Mouse (Mus musculus) intestine, embryonic 15.5 days (tissue): Measurements from ENCODE around the gene Ect2. TPM values are rescaled to one million over a fixed set of nuclear protein-coding genes. Genes with fewer than 3 reads are reported as not detected.

Experiments used
- ATAC-seq: fragments of 200-750 bp; cut with Nextera tagmentation; 2 replicates; pipeline ENCODE4 v1.8.0; 2017; ENCODE audit warnings: moderate TSS enrichment, moderate library complexity
- H3K27ac ChIP-seq: fragments of 300-500 bp; sonication (generic); 2 replicates; pipeline ENCODE4 v1.5.1; 2015; ENCODE audit warnings: mild to moderate bottlenecking, inconsistent platforms
- H3K27me3 ChIP-seq: fragments of 300-500 bp; sonication (generic); replicated peaks from 2 replicates; pipeline ENCODE4 v1.6.1; 2015; ENCODE audit warnings: inconsistent platforms
- H3K36me3 ChIP-seq: fragments of 300-500 bp; sonication (generic); 2 replicates; pipeline ENCODE4 v1.6.1; 2015; ENCODE audit warnings: inconsistent platforms
- H3K4me1 ChIP-seq: fragments of 300-500 bp; sonication (generic); replicated peaks from 2 replicates; pipeline ENCODE4 v1.6.1; 2015; ENCODE audit warnings: inconsistent platforms
- H3K4me2 ChIP-seq: fragments of 300-500 bp; sonication (generic); replicated peaks from 2 replicates; pipeline ENCODE4 v1.6.1; 2015; ENCODE audit warnings: mild to moderate bottlenecking, inconsistent platforms
- H3K4me3 ChIP-seq: fragments of 300-500 bp; sonication (generic); replicated peaks from 2 replicates; pipeline ENCODE4 v1.5.1; 2015; ENCODE audit warnings: inconsistent platforms
- H3K9ac ChIP-seq: fragments of 300-500 bp; sonication (generic); 2 replicates; pipeline ENCODE4 v1.6.1; 2015; ENCODE audit warnings: inconsistent platforms
- H3K9me3 ChIP-seq: fragments of 300-500 bp; sonication (generic); 2 replicates; pipeline ENCODE4 v1.6.1; 2016; ENCODE audit warnings: inconsistent platforms
- WGBS: fragments of 180-500 bp; shearing (Covaris S2); methylation state at CpG from one replicate; pipeline ENCODE4 v1.1.7; 2015; 5-methylcytosine and 5-hydroxymethylcytosine counted together
- polyA plus RNA-seq: library from polyadenylated mRNA; unstranded; fragments of >200 nt; fragmentation: Nextera tagmentation; extraction: Ambion mirVana; gene quantifications from 2 replicates; pipeline ENCODE4 v1.2.1, GENCODE M21; 2015

Ect2 gene
- polyA plus RNA-seq, 1 experiment from 2014 or later: 52.5 TPM

DNA sequence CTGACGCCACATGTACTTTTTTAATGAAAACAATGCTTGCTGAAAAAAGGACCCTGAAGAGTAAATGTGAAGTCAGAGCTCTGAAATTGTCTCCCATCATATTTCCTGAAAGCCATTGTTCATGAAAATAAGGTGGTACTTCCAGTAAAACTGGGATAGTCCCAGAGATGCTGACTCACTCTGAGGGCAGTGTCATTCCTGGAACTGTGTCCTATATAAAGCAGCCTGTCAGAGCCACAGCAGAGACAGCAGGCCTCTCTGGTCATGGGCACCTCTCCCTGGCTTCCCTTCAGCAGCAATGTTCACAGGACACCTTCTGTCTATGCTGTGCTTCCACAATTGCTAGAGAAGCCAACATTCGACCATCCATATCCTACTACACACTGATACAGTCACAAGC is 98.9 kb downstream of the Ect2 start:
- 66% methylated on average over 2 of the region's 2 CpGs for WGBS
- H3K4me1 ChIP-seq: no peaks in the 10 kb centered on the region
- H3K27me3 ChIP-seq: no peaks in the 10 kb centered on the region
- no peak overlapping the region for H3K4me2 ChIP-seq
- H3K9ac ChIP-seq: no peak overlapping the region
- no peaks in the 10 kb centered on the region for H3K36me3 ChIP-seq
- no peak overlapping the region for H3K27ac ChIP-seq
- no peaks in the 10 kb centered on the region for H3K9me3 ChIP-seq
- no peak overlapping the region for H3K4me3 ChIP-seq
- no peak for ATAC-seq

Other genes with a start within 250 kb of the Ect2 start
- gene Nceh1, start 29.1 kb upstream of the Ect2 start, polyA plus RNA-seq: 8.6 and 9.3 TPM in 2 replicates
- gene Tnfsf10, start 163.2 kb upstream of the Ect2 start, polyA plus RNA-seq: 0.77 and 1.1 TPM in 2 replicates
- not detected in 2 replicates for gene Ghsr, start 217.5 kb upstream of the Ect2 start, polyA plus RNA-seq